Mouse (Mus musculus): ENCODE data around the gene Gm21778. TPM values are rescaled to one million over a fixed set of nuclear protein-coding genes. Genes with fewer than 3 reads are reported as not detected.
"Not testable (repeated sequence)": the region's sequence is repeated elsewhere in the genome, so short reads cannot be mapped to it uniquely, and the experiment has no call there.

The Gm21778 gene
- not detected in 2 replicates for polyA plus RNA-seq (2015; fragmentation: Nextera tagmentation; extraction: Ambion mirVana)

- not testable (repeated sequence) for H3K27ac ChIP-seq; H3K9ac ChIP-seq; H3K36me3 ChIP-seq; H3K27me3 ChIP-seq; H3K4me2 ChIP-seq; H3K4me1 ChIP-seq; H3K9me3 ChIP-seq (replicated peaks); ATAC-seq (replicated peaks; ENCODE audit: low FRiP score); H3K4me3 ChIP-seq (replicated peaks)
Measured at GRCm38 (mm10) chrY:5942160-5942559, at the start of gene Gm21778. Gm21778 (plus strand) TSS chrY:5942460.

Other genes starting within 250 kb of the Gm21778 start
- gene Gm20914, start 216.5 kb upstream of the Gm21778 start, polyA plus RNA-seq (2015; fragmentation: Nextera tagmentation; extraction: Ambion mirVana), result not detected in 2 replicates
- gene Gm28171, start 149.1 kb upstream of the Gm21778 start, polyA plus RNA-seq (2015; fragmentation: Nextera tagmentation; extraction: Ambion mirVana), result not detected in 2 replicates

Data from kidney, embryonic 15.5 days (tissue).